Mouse (Mus musculus): Measurements from ENCODE around the gene Tyw3.

Gene Tyw3

GRCm38 (mm10) chr3:154596934-154597554 lies at the start of gene Tyw3:
TSS of gene Tyw3 (minus strand) at chr3:154597104.
- TF ChIP-seq GATA4 (IDR thresholded peaks at IDR 0.05; ENCODE audit: insufficient replicate concordance, low read length), result no peak

- no peak for TF ChIP-seq GATA4 (IDR thresholded peaks at IDR 0.05; ENCODE audit: insufficient replicate concordance, low read length)
Observed at GRCm38 (mm10) chr3:154633091-154633490, 36.2 kb upstream of the Tyw3 start.

- no peak for TF ChIP-seq GATA4 (IDR thresholded peaks at IDR 0.05; ENCODE audit: insufficient replicate concordance, low read length)
Observed at GRCm38 (mm10) chr3:154628284-154628683, 31.4 kb upstream of the Tyw3 start.

- TF ChIP-seq GATA4 (IDR thresholded peaks at IDR 0.05; ENCODE audit: insufficient replicate concordance, low read length), result no peak
Observed at GRCm38 (mm10) chr3:154616106-154616505, 19.2 kb upstream of the Tyw3 start.

- no peak for TF ChIP-seq GATA4 (IDR thresholded peaks at IDR 0.05; ENCODE audit: insufficient replicate concordance, low read length)
Observed at GRCm38 (mm10) chr3:154615304-154615703, 18.4 kb upstream of the Tyw3 start.

- no peak for TF ChIP-seq GATA4 (IDR thresholded peaks at IDR 0.05; ENCODE audit: insufficient replicate concordance, low read length)
Observed at GRCm38 (mm10) chr3:154614771-154615170, 17.9 kb upstream of the Tyw3 start.

- no peak for TF ChIP-seq GATA4 (IDR thresholded peaks at IDR 0.05; ENCODE audit: insufficient replicate concordance, low read length)
Observed at GRCm38 (mm10) chr3:154611888-154612287, 15.0 kb upstream of the Tyw3 start.

- TF ChIP-seq GATA4 (IDR thresholded peaks at IDR 0.05; ENCODE audit: insufficient replicate concordance, low read length), result no peak
Observed at GRCm38 (mm10) chr3:154607896-154608295, 11.0 kb upstream of the Tyw3 start.

GRCm38 (mm10) chr3:154604871-154605270 lies 8.0 kb upstream of the Tyw3 start:
- TF ChIP-seq GATA4 (IDR thresholded peaks at IDR 0.05; ENCODE audit: insufficient replicate concordance, low read length), result no peak

GRCm38 (mm10) chr3:154602141-154602540 lies 5.2 kb upstream of the Tyw3 start:
- TF ChIP-seq GATA4 (IDR thresholded peaks at IDR 0.05; ENCODE audit: insufficient replicate concordance, low read length), result no peak

GRCm38 (mm10) chr3:154597561-154597960 lies 657 bp upstream of the Tyw3 start:
- TF ChIP-seq GATA4 (IDR thresholded peaks at IDR 0.05; ENCODE audit: insufficient replicate concordance, low read length), result no peak

GRCm38 (mm10) chr3:154596488-154596933 lies 393 bp downstream of the Tyw3 start, which contains the start of gene Cryz:
TSS of gene Cryz (plus strand) at chr3:154596711.
- TF ChIP-seq GATA4 (IDR thresholded peaks at IDR 0.05; ENCODE audit: insufficient replicate concordance, low read length), result no peak

GRCm38 (mm10) chr3:154594156-154594555 lies 2.7 kb downstream of the Tyw3 start:
- TF ChIP-seq GATA4 (IDR thresholded peaks at IDR 0.05; ENCODE audit: insufficient replicate concordance, low read length), result no peak

GRCm38 (mm10) chr3:154593596-154593995 lies 3.3 kb downstream of the Tyw3 start:
- TF ChIP-seq GATA4 (IDR thresholded peaks at IDR 0.05; ENCODE audit: insufficient replicate concordance, low read length), result no peak

GRCm38 (mm10) chr3:154591621-154592020 lies 5.3 kb downstream of the Tyw3 start:
- no peak for TF ChIP-seq GATA4 (IDR thresholded peaks at IDR 0.05; ENCODE audit: insufficient replicate concordance, low read length)

GRCm38 (mm10) chr3:154590971-154591370 lies 5.9 kb downstream of the Tyw3 start:
- TF ChIP-seq GATA4 (IDR thresholded peaks at IDR 0.05; ENCODE audit: insufficient replicate concordance, low read length), result no peak

GRCm38 (mm10) chr3:154584351-154584750 lies 12.6 kb downstream of the Tyw3 start:
- no peak for TF ChIP-seq GATA4 (IDR thresholded peaks at IDR 0.05; ENCODE audit: insufficient replicate concordance, low read length)
